Mouse (Mus musculus): ENCODE data around the gene Dnajb14. TPM values are rescaled to one million over a fixed set of nuclear protein-coding genes. Genes with fewer than 3 reads are reported as not detected.

The Dnajb14 gene
- 55.8 and 62.7 TPM in 2 replicates for polyA plus RNA-seq (2012; ENCODE audit: insufficient read depth, insufficient read length, missing spikeins)

DNA sequence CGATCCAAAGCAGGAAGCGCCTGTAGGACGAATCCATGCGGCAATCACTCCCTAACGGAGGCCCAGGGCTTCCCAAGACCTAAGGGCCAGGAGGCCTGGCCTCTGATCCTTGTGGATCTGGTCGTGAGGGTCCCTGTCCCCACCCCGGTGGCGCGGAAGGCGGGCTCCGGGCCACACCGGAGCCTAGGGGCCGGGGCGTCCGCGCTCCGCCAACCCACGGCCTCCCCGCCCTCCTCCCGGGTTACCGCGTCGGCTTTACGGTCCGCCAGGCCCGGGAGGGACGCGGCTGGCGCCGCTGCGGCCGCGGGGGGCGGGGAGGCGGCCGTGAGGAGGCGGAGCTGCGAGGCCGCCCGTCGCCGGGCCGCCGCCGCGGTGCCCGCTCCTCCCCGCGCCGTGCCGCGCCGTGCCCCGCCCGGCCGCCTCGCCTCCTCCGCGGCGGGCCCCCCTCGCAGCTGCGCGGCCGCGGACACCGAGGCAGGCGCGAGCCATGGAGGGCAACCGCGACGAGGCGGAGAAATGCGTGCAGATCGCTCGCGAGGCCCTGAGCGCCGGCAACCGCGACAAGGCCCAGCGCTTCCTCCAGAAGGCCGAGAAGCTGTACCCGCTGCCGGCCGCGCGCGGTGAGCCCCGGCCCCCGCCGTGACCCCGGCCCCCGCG is at the start of gene Dnajb14:
TSS of gene Dnajb14 (plus strand) at position 239 of the 657 bp plus-strand sequence.
- H3K4me3 ChIP-seq (ENCODE audit: insufficient read depth, low read length): peak within 1 kb of the TSS; percentile 90
- peak within 1 kb of the TSS; percentile 96 for H3K27ac ChIP-seq (ENCODE audit: insufficient read depth, low read depth, low read length)
- H3K4me1 ChIP-seq (ENCODE audit: control insufficient read depth, insufficient read depth, low read length): peaks cover 22% of the 10 kb centered on the region
- no peak for TF ChIP-seq POLR2A (IDR thresholded peaks at IDR 0.05; ENCODE audit: borderline replicate concordance, low read depth, low read length)
- no peak for TF ChIP-seq CTCF (IDR thresholded peaks at IDR 0.05; ENCODE audit: low read depth, low read length)

DNA sequence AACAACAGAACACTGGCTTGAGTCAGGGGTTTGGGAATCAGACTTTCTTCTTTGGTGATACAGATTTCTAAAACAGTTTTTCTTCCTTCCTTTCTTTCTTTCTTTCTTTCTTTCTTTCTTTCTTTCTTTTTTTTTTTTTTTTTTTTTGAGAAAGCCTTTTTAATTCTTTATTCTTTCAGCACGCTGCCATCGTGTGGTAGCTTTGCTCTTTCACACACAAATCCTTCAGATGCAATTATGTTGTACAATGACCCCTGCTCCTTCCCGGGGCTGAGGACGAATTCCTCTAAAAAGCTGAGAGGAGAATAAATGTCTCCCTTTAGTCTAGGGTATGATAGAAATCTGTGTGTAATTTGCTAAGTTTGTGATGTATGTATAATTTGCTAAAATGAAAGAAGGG is 48.8 kb upstream of the Dnajb14 start:
- H3K4me3 ChIP-seq (ENCODE audit: insufficient read depth, low read length): no peak overlapping the region
- peaks cover 19% of the 10 kb centered on the region for H3K4me1 ChIP-seq (ENCODE audit: control insufficient read depth, insufficient read depth, low read length)
- TF ChIP-seq CTCF (IDR thresholded peaks at IDR 0.05; ENCODE audit: low read depth, low read length) (no peak), POLR2A (IDR thresholded peaks at IDR 0.05; ENCODE audit: borderline replicate concordance, low read depth, low read length) (no peak)
- H3K27ac ChIP-seq (ENCODE audit: insufficient read depth, low read depth, low read length): no peak overlapping the region

DNA sequence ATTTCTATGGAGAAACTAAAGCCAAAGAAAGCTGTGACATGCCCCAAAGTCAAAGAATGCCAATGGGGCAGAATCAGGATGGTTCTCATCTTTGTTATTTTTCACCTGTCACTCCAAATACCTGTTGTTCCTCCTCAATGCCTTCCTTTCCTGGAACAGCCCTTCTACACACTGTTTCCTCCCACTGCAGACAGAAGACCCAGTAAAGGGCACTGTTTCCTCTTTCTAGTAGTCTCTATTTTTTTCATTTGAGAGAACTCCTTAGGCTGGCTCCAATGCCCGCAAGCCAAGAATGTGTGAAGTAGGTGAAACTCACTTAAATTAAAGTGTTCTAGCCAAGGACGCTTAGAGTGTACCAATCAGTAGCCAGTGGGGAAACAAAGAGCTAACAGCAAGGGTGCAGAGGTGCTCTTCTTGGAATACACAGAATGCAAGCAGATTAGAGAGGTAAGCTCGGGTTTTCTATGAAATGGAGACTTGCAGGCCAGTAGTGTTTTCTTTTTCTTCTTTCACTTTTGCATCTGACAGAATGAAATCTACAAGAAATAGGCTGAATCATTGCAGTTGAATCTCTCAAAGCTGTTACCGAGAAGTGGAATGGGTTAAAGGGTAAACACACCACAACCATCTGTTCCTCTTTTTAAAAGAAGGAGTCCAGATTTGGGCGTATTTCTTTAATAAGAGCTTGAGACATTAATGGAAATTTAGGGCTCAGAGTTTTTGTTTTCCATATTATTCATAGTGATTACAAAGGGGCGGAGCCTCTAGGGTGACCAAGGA is 46.6 kb upstream of the Dnajb14 start:
- TF ChIP-seq POLR2A (IDR thresholded peaks at IDR 0.05; ENCODE audit: borderline replicate concordance, low read depth, low read length) (no peak), CTCF (IDR thresholded peaks at IDR 0.05; ENCODE audit: low read depth, low read length) (no peak)
- peaks cover 26% of the 10 kb centered on the region for H3K4me1 ChIP-seq (ENCODE audit: control insufficient read depth, insufficient read depth, low read length)
- peak overlapping the region; percentile 27 for H3K27ac ChIP-seq (ENCODE audit: insufficient read depth, low read depth, low read length)
- H3K4me3 ChIP-seq (ENCODE audit: insufficient read depth, low read length): no peak overlapping the region

DNA sequence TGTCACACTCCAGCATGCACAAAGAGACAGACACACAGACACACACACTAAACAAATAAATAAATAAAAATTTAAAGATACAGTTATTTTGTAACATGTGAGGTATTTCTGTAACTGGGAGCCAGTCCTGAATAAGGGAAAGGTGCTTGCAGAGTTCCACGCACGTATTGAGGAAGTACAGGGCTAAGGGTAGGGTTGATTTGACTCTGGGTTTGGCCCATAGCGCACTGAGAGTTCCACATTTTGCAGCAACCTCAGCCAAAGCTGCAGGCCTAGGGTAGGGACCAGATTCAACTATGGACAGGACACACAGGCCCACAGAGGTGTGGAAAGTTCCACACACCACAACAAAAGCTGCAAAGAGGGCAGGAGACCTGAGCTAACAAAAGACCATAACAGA is 44.2 kb upstream of the Dnajb14 start:
- Histone ChIP-seq H3K27ac (ENCODE audit: insufficient read depth, low read depth, low read length) (peak overlapping the region; percentile 6; the same call in 1 of the 2 replicates), H3K4me1 (ENCODE audit: control insufficient read depth, insufficient read depth, low read length) (peaks cover 26% of the 10 kb centered on the region), H3K4me3 (ENCODE audit: insufficient read depth, low read length) (no peak overlapping the region)
- TF ChIP-seq CTCF (IDR thresholded peaks at IDR 0.05; ENCODE audit: low read depth, low read length) (no peak), POLR2A (IDR thresholded peaks at IDR 0.05; ENCODE audit: borderline replicate concordance, low read depth, low read length) (no peak)

DNA sequence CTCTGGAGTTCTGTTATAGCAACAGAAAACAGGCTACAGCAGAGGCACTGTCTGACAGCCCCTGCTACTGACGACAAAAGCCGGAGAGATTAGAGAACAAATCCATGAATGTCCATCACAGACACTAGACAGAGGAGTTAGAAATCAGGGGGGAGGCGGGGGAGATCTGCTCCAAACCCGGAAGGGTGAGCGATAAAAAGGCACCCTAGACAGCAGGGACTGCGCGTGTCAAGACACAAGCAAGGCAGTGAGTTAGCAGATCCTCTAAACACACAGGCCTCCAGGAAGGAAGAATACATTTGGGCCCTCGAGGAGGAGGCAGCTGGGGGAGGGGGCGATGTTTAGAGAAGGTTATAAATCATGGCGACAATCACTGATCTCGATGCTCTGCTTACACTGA is 39.8 kb upstream of the Dnajb14 start:
- H3K4me3 ChIP-seq (ENCODE audit: insufficient read depth, low read length): no peak overlapping the region
- H3K27ac ChIP-seq (ENCODE audit: insufficient read depth, low read depth, low read length): no peak overlapping the region
- peaks cover 18% of the 10 kb centered on the region for H3K4me1 ChIP-seq (ENCODE audit: control insufficient read depth, insufficient read depth, low read length)
- no peak for TF ChIP-seq CTCF (IDR thresholded peaks at IDR 0.05; ENCODE audit: low read depth, low read length)
- no peak for TF ChIP-seq POLR2A (IDR thresholded peaks at IDR 0.05; ENCODE audit: borderline replicate concordance, low read depth, low read length)

DNA sequence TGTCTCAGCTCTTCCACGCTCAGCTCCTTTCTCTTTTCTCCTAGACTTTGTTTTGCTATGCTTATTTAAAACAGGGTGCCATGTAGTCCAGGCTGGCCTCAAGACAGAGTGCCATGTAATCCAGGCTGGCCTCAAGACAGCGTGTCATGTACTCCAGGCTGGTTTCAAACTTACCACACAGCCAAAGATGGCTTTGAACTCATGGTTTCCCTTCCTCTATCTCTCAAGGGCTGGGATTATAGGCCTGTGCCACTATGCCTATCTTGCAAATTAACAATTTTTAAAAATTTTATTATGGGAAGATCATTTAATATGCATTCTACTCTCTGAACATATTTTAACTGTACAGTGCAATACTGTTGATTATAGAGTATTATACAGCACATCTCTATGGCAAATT is 36.3 kb upstream of the Dnajb14 start:
- TF ChIP-seq POLR2A (IDR thresholded peaks at IDR 0.05; ENCODE audit: borderline replicate concordance, low read depth, low read length) (no peak), CTCF (IDR thresholded peaks at IDR 0.05; ENCODE audit: low read depth, low read length) (no peak)
- Histone ChIP-seq H3K27ac (ENCODE audit: insufficient read depth, low read depth, low read length) (no peak overlapping the region), H3K4me1 (ENCODE audit: control insufficient read depth, insufficient read depth, low read length) (peaks cover 11% of the 10 kb centered on the region), H3K4me3 (ENCODE audit: insufficient read depth, low read length) (no peak overlapping the region)

DNA sequence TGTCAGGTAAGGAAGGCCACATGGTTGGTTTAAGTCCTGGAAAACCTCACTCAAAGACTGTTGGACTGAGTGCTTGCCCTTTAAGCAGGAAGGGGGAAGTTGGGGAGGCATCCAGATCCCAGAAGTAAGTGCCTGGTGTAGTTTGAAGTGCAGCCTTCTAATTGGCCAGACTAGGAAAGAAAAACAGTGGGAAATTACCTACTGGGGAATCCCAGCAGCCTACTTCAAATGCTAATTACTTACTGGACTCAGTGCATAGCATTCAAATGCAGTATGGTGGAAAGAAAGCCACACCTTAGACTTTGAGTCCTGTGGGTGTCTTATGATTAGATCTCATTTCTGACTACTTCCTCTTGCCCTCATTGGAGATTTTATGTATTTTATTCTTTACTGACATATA is 34.3 kb upstream of the Dnajb14 start:
- Histone ChIP-seq H3K4me3 (ENCODE audit: insufficient read depth, low read length) (no peak overlapping the region), H3K27ac (ENCODE audit: insufficient read depth, low read depth, low read length) (peak overlapping the region; percentile 9; the same call in 1 of the 2 replicates), H3K4me1 (ENCODE audit: control insufficient read depth, insufficient read depth, low read length) (peaks cover 11% of the 10 kb centered on the region)
- TF ChIP-seq POLR2A (IDR thresholded peaks at IDR 0.05; ENCODE audit: borderline replicate concordance, low read depth, low read length): no peak
- no peak for TF ChIP-seq CTCF (IDR thresholded peaks at IDR 0.05; ENCODE audit: low read depth, low read length)

DNA sequence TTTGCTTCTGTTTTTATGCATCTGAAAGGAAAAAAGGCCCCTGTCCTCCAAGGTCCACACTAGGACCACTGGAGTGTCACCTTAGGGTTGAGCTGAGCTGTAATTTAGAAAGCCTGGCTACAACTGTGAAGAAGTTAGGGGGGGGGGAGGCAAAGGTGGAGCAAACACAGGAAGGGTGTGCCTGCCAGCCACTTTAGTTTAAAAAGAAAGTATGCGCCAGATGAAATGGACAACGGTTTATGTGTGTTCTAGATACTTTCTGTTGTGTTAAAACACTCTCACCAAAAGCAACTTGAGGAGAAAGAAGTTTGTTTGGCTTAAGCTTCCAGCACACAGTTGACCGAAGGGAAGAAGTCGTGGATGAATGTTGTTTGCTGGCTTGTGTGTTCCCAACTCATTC is 33.8 kb upstream of the Dnajb14 start:
- Histone ChIP-seq H3K4me3 (ENCODE audit: insufficient read depth, low read length) (no peak overlapping the region), H3K27ac (ENCODE audit: insufficient read depth, low read depth, low read length) (no peak overlapping the region), H3K4me1 (ENCODE audit: control insufficient read depth, insufficient read depth, low read length) (peaks cover 11% of the 10 kb centered on the region)
- TF ChIP-seq CTCF (IDR thresholded peaks at IDR 0.05; ENCODE audit: low read depth, low read length): no peak
- no peak for TF ChIP-seq POLR2A (IDR thresholded peaks at IDR 0.05; ENCODE audit: borderline replicate concordance, low read depth, low read length)

DNA sequence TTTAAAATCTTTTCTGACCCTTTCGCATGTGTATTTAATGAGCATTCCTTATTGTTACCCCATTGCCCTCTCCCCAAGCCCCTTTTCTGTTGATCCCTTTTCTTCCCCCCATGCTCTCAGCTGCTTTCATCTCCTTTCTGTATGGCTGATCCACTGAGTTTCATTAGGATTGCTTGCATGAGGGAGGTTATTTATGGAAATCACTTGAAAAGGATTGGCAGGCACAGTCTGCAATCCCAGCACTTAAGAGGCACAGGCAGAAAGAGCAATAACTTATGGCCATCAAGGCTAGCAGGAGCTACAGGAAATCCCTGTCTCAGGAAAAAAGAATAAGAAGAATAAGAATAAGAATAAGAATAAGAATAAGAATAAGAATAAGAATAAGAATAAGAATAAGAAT is 30.9 kb upstream of the Dnajb14 start:
- Histone ChIP-seq H3K4me1 (ENCODE audit: control insufficient read depth, insufficient read depth, low read length) (peaks cover 12% of the 10 kb centered on the region), H3K27ac (ENCODE audit: insufficient read depth, low read depth, low read length) (no peak overlapping the region), H3K4me3 (ENCODE audit: insufficient read depth, low read length) (no peak overlapping the region)
- TF ChIP-seq POLR2A (IDR thresholded peaks at IDR 0.05; ENCODE audit: borderline replicate concordance, low read depth, low read length): no peak
- no peak for TF ChIP-seq CTCF (IDR thresholded peaks at IDR 0.05; ENCODE audit: low read depth, low read length)

DNA sequence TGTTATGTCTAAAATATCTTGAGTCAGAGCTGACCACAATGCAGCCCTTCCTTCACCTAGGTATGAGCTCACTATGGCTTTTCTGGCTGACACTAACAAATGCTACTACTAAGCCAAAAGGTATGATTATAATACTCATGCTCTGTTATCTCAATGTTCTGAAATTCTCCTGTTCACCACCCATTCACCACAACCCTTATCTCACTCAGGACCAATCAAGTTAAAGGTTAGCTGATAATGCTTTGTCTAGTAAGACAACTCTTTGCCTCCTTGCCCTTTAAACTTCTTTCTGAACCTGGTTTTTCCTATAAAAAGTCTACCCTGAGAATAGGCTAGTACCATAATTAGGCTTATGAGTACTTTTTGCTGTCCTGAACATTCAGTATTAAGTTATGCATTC is 29.3 kb upstream of the Dnajb14 start:
- Histone ChIP-seq H3K27ac (ENCODE audit: insufficient read depth, low read depth, low read length) (no peak overlapping the region), H3K4me1 (ENCODE audit: control insufficient read depth, insufficient read depth, low read length) (peaks cover 7% of the 10 kb centered on the region), H3K4me3 (ENCODE audit: insufficient read depth, low read length) (no peak overlapping the region)
- TF ChIP-seq POLR2A (IDR thresholded peaks at IDR 0.05; ENCODE audit: borderline replicate concordance, low read depth, low read length) (no peak), CTCF (IDR thresholded peaks at IDR 0.05; ENCODE audit: low read depth, low read length) (no peak)

Measured in bone marrow macrophage, adult 2 months (primary cell).